Mouse (Mus musculus): Measurements from ENCODE around the gene Pex26.

The Pex26 gene

DNA sequence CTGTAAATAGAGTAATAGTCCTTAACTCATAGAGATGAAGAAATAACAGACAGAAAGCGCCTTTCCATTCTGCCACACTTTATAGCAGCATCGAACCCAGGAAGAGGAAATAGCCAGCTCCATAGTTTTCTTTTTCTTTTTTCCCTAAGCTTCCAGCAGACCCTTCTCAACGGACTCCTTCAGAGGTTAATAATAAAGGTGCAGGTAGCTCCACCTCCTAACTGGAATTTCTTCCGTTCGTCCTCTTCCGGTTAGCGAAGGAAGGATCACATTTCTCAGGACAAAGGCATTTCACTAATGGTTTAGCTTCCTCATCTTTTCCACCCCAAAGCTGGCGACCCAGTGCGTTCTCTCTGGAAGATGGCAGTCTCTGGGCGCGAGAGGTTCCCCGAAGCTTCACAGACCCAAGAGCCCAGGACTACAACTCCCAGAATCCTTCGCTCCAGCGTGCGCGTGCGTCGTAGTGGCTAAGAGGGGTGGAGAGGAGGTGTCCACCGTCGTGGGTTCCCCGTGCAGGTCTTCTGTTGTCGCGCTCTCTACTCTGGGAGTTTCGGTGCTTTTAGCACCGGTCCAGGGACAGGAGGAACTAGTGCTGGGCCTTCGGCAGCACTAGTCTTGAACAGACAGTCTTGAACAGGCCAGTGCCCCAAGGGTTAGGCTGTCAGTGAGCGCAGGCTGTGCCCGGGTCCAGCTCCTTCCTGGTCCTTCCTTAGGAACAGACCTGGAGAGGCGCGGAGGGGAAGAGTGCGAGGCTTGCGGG is at the start of gene Pex26:
Gene Pex26, plus strand, starts transcription at position 254 of the 760 bp plus-strand sequence.
- peak; percentile 91 to 95 for DNase-seq (ENCODE audit: low spot score in 2 of 2)

DNA sequence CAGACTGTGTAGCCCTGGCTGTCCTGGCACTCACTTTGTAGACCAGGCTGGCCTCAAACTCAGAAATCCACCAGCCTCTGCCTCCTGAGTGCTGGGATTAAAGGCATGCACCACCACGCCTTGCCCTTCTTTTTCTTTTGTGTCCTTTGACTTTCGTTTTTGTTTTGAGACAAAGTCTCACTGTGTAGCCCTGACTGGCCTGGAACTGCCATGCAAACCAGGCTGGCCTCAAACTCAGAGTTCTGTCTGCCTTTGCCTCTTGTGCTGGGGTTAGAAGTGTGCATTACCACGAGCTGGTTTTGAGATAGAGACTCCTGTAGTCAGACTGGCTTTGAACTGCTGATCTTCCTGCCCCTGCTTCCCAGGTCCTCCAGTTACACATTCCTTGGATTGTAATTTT is 49.2 kb upstream of the Pex26 start:
- DNase-seq (ENCODE audit: low spot score in 2 of 2) = no peak

DNA sequence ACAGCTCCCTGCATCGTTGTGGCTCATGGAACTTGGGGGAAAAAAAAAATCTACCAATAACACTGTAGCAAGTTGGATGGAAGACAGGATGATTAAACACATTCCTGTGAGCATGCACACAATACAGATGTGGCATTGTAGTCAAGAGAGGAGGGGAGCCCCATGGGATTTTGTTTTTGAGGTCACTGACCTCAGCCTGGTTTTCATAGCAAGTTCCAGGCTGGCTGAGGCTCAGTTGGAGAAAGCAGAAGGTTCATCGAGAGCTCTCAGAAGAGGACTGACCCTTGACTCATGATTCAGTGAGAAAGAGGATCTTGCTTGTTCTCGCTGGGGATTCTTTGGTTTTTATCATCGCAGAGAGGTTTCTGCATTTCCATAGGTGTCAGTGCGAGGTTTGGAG is 48.6 kb upstream of the Pex26 start:
- DNase-seq (ENCODE audit: low spot score in 2 of 2) = no peak

DNA sequence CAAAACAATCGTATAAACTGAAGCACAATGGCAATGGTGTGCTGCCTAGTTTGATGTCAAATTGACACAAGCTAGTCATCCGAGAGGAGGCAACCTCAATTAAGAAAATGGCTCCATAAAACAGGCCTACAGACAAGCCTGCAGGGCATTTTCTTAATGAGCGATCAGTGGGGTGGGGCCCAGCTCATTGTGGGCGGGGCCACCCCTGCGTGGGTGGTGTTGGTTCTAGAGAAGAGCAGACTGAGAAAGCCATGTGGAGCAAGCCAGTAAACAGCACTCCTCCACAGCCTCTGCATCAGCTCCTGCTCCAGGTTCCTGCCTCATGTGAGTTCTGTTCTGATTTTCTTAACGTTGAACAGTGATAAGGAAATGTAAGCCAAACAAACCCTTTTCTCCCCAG is 46.2 kb upstream of the Pex26 start:
- no peak for DNase-seq (ENCODE audit: low spot score in 2 of 2)

DNA sequence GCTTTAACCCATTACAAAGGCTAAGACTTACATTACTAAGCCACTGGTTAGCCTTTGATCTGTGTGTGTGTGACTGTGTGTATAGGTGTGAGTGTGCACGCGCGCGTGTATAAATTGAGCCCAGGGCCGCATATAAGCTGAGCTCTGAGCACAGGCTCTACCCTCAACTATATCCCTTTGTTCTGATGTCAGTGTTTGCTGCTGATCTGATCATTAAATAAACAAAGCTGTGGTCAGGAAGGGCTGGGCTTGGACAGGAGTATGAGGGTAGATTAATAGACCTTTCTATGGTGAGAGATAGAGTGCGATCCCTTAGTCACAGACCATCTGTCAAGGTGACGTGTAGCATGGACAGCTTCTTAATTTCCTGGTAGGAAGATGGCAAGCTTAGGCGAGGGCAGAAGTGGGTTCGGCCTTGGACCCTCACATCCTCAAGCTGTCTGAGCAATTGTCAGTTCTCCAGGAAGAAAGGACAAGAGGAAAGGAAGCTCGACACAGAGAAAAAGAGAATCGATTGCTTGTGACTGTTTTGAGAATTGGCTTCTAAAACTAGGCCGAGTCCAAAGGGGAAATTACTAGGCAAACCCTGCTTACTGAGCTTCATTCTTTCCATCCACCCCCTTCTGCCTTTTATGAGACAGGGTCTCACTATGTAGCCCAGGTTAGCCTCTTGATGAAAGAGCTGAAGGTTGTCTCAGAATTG is 45.0 kb upstream of the Pex26 start:
- no peak for DNase-seq (ENCODE audit: low spot score in 2 of 2)

DNA sequence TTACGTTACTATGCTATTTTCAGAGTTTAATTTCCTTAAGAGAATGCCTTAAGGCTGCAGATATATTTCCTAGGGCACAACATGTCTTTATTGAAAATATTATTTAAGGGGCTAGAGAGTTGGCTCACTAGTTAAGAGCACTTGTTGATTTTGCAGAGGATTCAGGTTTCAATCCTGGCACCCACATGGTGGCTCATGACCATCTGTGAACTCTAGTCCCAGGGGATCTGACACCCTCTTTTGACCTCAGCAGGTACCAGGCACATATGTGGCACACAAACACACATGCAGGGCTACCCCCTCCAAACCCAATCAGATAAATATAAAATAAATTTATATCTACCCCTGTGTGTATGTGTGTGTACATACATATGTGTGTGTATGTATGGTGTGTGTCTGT is 44.2 kb upstream of the Pex26 start:
- DNase-seq (ENCODE audit: low spot score in 2 of 2) = no peak

DNA sequence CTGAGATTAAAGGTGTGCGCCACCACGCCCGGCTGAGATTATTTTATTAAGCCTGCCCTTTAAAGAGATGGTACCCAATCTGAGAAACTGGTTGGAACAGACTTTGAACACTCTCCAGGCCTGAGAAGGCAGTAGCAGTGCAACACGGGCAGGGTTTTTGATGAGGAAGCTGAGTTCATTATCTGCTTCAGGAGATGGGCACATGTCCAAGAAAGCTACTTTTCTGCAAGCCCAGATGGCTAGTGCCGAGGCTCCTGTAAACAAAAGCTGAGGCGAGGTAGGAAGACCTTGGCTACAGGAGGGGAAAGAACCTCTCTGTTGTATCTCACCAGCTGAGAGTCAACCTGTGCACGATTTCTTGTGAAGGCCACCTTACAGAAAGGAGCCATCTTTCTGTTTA is 41.2 kb upstream of the Pex26 start:
- no peak for DNase-seq (ENCODE audit: low spot score in 2 of 2)

DNA sequence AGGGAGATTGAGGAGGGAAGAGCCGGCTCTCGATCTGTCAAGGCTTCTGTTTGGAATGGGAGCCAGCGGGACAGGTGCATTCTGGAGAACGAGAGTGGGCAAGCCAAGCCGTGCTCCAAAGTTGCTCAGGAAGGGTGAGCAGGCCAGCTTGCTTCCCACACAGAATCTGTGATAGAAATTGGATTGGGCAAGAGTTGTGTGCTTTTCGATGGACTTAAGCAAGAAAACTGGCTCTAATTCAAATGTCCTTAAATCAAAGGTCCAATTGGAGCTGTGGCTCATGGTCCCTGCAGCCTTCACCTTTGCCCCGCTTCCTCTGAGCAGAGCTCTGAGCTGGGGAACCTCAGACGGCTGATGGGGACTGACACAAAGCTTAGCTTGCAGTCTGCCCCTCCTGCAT is 40.0 kb upstream of the Pex26 start:
- DNase-seq (ENCODE audit: low spot score in 2 of 2) = no peak

DNA sequence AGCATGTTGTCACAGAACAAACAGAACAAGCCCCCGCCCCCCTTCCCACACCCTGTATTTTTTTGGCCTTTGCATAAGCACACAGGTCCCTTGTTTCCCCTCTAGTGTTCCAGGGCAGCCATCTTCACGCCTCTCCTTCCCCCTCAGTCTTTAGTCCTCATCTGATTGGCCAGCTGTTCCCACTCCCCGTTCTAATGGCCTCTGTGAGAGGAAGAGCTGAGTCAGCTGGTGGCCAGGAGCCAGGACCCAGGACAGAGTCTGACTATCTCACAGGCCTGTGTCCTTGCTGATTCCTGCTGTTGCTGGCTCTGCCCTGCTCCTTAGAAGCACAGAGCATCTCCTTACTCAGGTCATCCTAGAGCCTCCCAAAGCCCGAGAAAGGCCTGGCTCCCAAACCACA is 39.4 kb upstream of the Pex26 start:
- DNase-seq (ENCODE audit: low spot score in 2 of 2) = peak in 1 of 2 experiments; percentile 29

DNA sequence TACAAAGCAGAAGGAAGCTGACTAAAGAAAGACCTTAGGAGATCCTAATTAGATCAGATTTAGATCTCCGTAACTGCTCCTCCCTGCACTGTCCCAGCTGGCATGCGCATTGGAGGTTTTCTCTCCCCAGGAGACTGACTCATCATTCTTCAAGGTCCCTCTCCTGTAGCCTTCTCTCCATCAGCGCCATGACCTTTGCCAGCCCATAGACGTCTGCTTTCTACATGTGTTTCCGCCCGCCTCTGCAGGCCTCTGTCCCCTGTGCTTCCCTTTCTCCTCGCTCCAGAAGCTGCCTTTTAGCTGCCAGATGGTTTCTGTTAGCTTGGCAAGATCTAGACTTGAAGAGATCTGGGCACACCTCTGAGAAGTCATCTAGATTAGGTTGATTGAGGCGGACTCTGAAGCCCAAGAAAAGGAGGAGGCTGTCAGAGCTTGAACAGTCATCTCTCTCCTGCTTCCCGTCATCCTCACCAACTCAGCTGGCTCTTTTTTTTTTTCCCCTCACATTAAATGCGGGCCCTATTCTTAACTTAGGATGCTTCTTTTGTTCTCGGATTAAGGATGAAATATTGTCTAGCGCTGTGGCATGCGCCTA is 38.4 kb upstream of the Pex26 start:
- DNase-seq (ENCODE audit: low spot score in 2 of 2) = no peak

DNA sequence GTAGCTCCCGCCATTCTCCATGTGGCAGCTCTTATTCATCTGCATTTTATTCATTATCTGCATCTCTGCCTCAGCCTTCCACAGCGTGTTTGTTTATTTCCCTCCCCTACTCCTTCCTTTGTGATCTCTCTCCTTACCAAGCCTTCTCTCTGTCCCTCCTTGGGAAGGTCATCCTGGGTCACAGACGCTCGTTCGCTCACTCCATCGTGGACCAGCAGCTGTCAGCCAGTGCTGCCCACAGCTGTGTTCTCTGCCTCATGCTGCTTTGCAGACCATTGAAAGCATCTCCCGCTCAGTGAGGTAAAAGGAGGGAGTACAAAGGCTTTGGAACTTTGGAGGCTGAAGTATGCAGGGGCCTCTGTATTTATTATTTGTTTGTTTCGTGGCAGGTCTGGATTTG is 37.6 kb upstream of the Pex26 start:
- no peak for DNase-seq (ENCODE audit: low spot score in 2 of 2)

DNA sequence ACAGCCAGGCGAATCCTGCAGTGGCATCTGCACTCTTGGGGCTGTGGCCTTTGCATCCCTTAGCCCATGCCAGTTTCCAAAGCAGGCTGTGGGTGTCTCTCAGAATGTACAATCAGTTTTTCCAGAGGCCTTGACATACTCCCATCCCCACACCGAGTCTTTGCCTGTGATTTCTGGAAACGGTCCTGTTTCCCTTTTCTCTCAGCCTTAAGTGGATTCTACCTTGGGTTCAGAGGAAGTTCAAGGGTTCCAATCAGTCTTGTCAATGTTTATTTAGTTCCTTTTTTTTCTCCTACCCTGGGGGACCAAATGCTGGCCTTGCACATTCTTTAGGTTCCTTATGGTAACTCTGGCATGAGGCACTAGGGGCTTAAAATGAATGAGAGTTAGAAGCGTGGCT is 36.7 kb upstream of the Pex26 start:
- no peak for DNase-seq (ENCODE audit: low spot score in 2 of 2)

DNA sequence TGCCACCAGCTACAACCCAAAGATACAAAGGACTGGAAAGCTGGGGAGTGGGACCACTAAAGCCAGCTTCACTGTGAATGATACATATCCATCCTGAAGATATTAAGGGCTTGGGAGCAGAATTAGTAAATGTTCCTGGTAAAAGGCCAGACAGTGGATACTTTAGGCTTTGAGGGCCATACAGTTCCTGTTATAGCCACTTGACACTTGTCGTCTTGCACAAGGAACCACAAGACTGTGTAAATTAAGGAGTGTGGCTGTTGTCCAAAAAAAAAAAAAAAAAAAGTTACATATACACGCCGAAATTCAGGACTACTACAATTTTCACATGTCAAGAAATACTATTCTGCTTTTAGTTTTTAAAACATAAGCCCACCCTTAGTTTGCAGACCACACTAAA is 35.1 kb upstream of the Pex26 start:
- no peak for DNase-seq (ENCODE audit: low spot score in 2 of 2)

DNA sequence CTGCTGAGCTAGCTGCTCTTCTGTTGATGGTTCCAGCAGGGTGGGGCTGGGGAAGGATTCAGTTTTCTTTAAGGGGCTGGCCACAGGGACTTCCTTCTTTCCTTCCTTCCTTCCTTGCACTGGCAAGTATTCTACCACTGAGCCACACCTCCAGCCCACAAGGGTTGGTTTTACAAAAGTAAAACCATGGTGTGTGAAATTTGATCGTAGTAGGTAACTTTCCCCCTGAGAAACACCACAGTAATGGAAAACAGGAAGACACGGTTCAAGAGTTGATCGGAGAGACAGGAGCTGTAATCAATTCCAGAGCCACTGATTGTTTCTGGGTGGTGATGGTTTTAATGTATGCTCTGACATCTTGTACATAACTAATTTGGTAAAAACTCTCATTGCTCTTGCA is 34.0 kb upstream of the Pex26 start:
- no peak for DNase-seq (ENCODE audit: low spot score in 2 of 2)

DNA sequence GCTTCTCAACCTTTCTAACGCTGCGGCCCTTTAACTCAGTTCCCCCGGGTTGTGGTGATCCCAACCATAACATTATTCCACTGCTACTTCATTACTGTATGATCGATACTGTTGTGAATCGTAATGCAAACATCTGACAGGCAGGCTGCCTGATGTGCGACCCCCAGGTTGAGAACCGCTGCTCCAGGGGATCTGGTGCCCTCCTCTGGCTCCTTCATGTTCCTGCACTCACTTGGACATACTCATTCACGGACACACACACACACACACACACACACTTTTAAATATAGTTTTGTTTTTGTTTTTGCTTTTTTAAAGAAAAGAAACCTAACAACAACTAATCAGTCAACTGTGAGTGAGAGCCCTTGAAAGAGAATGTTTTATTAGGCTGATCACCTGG is 33.3 kb upstream of the Pex26 start:
- no peak for DNase-seq (ENCODE audit: low spot score in 2 of 2)

DNA sequence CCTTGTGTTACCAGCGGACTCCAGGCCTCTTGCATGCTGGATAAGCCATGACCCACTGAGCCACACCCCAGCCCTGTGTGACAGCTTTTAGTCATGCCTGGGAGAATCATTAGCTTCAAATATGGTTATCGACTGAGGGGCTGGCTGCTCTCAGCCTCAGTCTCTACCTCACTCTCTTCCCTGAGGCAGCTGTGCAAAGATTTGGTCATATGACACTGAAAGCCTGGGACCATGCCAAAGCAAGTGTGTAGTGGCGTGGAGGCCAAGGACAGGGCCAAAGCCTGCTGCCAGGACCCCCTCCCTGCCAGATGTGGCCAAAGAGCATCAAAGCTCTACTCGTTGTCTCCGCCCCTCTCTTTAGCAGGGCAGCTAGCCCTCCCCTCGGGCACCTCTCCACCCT is 31.7 kb upstream of the Pex26 start:
- no peak for DNase-seq (ENCODE audit: low spot score in 2 of 2)

DNA sequence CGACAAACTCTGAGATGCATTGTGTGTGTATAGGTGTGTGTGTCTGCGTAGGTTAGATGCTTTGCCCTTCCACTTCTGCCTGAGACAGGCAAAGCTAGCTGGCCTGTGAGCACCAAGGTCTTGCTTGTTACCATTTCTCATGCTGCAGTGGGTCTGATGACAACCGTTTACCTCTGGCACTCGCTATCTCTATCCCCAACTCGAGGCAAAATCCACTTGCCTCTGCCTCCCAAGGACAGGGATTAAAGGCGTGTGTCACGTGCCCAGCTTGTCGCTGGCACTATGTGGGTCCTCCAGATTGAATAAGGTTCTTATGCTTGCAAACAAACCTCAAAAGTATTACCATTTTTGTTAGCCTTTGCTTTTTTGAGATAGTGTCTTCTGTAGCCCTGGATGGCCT is 30.3 kb upstream of the Pex26 start:
- no peak for DNase-seq (ENCODE audit: low spot score in 2 of 2)

DNA sequence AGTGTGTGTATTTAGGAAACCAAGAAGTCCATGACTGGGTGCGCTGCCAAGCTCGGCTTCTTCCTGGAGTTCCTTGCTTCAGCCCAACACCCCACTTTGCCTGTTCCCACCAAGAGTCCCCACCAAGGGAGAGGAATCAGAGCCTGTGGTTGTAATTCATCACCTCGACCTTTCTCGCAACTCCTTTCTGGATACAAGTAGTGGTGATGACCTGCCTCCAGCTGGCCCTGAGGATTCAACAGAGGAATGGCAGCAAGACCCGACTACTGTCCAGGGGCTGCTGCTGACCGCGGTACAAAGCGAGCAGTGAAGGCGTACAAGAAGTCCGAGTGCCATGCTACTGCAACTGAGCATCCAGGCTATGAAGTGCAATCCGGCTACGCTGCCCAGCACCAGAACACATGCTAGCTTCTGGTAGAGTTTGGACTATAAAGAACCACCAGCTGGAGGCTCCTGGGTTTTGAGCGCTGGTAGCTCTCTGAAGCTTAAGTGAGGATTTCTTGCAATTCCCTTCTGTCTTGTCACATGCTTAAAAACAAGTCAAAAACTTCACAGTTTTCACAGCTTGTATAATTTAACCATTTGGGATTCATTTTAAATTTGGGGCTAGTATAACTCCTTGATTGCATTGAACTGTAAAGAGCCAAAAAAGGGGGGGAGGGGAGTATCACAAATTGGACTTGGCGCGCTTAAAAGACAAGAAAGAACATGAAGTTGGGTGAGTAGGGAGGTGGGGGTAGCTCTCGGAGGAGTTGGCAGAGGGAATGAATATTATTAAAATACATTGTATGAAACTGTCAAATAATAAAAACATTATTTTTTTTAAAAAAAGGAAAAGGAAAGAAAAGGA is 28.8 kb upstream of the Pex26 start:
- DNase-seq (ENCODE audit: low spot score in 2 of 2) = no peak

DNA sequence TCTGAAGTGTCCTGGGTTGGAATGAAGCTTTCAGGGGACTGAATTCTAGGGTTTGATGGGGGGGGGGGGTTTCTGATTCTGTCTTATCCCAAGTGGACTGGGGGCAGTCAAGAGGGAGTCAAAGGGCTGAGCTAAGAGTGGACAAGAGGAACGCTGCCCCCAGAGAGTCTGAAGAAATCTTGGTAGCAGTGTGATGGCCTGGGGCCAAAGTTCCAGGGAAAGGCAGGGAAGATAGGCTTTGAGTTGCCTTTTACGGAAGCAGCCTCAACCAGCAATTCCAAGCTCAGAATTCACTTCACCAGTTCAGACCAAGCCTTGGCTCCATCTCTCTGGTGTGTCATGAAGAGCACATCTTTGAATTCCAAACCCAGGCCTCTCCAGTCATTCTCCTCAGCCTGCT is 27.4 kb upstream of the Pex26 start:
- no peak for DNase-seq (ENCODE audit: low spot score in 2 of 2)

DNA sequence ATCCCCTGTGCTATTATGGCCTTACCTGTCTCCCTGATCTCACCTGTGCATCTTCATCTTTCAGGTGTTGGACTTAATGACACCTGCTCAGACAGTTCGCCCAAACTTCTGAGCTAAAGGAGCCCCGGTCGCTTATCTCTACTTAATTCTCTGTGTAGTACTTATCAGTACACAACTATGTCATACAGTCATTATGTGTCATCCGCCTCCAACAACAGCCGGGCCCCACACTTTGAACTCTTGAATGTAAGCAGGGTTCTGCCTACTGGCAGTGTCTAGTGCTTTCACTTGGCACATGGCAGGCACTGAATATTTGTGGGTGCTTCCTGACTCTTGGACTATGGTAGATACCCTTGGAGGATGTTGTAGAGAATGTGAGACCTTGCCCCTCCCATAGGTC is 23.9 kb upstream of the Pex26 start:
- no peak for DNase-seq (ENCODE audit: low spot score in 2 of 2)

DNA sequence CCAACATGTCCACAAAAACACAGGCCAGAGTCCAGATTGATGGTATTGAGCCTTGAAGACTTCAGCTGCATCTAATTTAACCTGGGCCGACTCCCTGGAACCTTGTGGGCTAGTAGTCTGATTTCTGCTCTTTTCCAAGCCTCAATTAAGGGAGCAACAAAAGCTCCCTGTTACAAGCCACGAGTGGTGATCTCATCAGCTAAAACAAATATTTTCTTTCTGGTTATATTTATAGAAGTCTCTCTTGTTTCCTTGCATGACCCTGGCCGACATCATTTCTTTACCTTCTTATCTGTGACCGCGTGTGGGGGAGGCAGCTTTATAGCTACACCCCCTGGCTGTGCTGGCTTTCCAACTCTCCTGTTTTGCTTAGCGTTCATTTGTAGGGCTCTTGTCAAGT is 23.3 kb upstream of the Pex26 start:
- DNase-seq (ENCODE audit: low spot score in 2 of 2) = no peak

DNA sequence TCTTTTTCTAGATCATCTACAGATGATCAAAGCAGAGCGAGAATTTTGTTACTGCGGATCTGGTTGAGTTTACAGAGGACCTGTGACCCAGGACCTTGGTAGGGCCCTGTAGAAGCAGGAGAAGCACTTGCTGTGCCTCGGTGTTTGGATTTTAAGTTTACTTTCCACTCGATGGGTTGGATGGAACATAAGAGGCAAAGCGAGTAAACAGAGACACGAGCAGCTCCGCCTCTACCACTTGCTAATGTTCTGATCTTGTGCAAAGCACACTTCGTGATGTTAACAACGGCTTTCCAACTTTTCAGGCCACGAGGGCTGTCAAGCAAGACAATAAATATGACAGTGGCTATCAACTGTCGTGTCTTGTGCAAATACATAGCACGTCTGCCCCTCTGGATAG is 20.9 kb upstream of the Pex26 start:
- DNase-seq (ENCODE audit: low spot score in 2 of 2) = no peak
